Mouse (Mus musculus) c-Kit-positive CD71-negative TER-119-negative erythroid progenitor cells, embryonic 14.5 days (primary cell): Measurements from ENCODE around the gene Itgal.
"Not testable (repeated sequence)": the region's sequence is repeated elsewhere in the genome, so short reads cannot be mapped to it uniquely, and the experiment has no call there.

ENCODE experiments used
- DNase-seq: peaks from one replicate; pipeline ENCODE4 v3.0.0-alpha.2; 2013; ENCODE audit warnings: low read depth

Gene Itgal

GRCm38 (mm10) chr7:127342332-127342731 lies 46.3 kb downstream of the Itgal start:
- no peak for DNase-seq

DNA sequence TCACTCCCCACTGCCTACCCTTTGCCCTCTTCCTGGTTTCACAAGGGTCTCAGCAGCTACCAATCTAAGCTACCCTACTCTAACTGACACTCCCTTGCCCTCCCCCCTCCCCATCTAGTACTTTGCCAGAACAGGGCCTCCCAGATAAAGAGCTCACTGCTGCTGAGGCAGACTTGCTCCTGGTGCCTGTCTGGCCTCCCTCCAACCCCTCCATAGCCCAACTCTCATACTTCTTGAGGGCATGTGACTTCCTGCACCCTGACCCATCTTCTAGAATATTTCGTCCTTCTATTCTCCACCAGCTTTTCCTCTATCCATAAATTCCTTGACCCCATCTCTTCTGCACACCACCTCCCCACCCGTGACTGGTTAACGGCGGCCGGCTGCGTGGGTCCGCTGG lies 46.8 kb downstream of the Itgal start:
- DNase-seq: no peak

DNA sequence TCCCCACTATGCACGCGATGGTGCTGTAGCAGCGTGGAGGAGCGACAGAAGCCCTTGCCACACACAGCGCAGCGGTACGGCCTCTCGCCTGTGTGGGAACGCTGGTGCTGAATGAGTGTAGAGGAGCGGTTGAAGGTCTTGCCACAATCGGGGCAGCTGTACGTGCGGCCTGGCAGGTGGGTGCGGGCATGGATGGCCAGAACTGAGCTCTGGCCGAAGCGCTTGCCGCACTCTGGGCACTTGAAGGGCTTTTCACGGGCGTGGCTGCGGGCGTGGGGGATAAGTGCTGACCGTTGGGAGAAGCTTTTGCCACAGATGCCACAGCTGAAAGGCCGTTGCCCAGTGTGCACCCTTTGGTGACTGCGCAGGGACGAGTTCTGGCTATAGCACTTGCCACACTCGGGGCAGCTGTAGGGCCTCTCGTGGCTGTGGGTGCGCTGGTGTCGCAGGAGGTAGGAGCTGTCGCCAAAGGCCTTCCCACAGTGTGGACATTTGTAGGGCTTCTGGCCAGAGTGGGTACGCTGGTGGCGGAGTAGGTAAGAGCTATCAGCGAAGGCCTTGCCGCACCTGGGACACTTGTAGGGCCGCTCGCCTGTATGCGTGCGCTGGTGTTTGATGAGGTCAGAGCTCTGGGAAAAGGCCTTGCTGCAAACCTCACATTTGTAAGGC lies 47.4 kb downstream of the Itgal start:
- no peak for DNase-seq

- no peak for DNase-seq
Observed at GRCm38 (mm10) chr7:127344371-127344770, 48.3 kb downstream of the Itgal start.

- DNase-seq: no peak
Observed at GRCm38 (mm10) chr7:127345092-127345491, 49.0 kb downstream of the Itgal start.

DNA sequence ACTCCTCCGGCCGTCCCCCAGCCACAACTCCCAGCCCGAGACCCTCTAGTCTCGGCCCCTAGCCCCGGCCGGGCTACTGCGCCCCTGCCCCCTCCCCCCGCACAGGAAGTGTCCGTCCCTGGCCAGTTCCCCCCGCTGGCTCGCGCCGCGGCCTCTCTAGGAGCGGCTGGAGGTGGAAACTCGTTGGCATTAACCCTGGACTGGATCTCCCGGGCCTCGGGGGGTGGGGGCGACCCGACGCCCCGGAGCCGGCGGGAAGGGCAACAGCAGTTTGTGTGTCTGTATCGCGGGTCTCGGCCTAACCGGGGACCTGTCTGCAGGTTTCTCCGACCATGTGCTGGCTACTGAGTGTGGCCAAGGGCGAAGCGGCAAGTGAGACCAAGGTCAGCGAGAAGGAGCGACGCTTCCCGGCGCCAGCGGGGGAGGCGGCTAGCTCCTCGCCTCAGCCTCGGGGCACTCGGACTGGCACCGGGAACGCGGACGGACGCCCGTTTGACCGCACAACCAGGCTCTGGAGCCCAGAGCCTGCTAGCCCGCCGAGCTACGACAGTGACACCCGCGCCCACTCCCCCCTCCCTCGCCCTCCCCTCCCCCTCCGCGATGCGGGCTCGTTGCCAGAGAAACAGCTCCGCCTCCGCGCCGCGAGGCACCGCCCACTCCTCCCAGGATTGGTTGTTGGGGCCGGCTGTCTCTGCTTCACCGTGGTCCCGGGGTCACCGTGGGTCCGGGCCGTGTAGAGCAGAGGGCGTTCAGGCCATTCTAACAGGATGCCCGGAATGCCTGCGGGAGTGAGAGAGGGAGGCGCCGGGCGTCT lies 49.7 kb downstream of the Itgal start, which contains the start of gene Zfp768:
Gene Zfp768, minus strand, starts transcription at position 78 of the 814 bp plus-strand sequence.
- DNase-seq: peak; percentile 80

DNA sequence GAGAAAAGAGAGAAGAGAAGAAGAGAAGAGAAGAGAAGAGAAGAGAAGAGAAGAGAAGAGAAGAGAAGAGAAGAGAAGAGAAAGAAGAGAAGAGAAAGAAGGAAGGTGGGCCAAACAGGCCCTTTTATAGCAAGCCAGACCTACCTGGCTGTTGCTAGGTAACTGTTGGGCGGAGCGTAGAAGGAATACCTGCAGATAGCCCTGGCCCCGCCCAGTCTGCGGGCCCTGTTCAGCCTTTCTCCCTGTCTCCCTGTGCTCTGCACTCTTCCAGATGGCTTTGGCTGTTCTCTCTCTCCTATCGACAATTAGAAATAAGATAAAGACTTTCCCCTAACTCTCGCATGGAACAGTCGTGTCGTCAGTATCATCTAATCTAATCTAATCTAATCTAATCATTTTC lies 50.6 kb downstream of the Itgal start:
- DNase-seq: no peak

DNA sequence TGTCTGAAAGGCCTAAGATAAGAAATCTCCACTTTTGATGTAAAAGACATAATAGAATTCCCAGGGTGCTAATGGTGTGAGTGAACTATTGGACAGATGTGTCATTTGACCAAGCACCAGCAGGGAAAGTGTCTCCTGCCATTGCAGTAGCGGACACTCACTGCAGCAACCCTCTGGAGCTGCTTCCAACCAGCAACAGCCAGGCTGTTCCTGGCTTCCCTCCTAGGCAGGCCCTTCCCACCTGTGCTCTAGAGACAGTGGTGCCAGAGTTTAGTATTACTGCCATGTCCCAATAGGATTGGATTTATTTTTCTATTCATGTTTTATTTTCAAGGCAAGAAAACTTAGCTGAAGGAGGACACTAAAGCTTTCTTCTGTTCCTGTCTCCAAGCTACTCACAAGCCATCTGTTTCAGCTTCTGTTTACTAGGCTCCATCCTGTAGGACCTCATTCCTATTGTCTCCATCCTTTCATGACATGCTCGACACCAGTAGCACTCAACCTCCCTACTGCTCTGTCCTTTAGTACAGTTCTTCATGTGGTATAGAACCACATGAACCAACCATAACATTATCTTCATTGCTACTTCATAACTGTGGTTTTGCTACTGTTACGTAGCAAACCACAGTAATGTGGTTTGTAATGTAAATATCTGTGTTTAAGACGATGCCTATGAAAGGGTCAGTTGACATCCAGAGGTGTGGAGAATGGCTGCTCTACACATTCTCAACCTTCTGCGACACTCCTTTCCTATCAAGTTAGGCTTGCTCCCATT lies 55.4 kb downstream of the Itgal start:
- no peak for DNase-seq

DNA sequence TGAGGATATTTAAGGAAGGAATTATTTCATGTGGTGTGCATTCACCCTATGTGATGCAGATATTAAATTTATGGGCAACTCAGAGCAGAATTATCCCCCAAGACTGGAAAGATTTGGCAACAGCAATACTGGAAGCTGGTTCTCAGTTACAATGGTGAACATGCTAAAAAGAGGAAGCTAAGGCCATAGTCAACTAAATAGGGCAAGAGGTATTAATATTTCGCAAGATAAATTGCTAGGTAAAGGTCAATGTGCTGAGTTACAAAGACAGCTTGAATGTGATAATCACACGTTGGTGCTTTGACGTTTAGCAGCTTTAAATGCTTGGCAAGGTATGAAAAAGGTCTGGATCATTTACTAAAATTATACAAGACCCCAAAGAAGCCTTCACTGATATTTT lies 59.7 kb downstream of the Itgal start:
- no peak for DNase-seq

GRCm38 (mm10) chr7:127357871-127358270 lies 61.8 kb downstream of the Itgal start:
- DNase-seq: no peak

- no peak for DNase-seq
Observed at GRCm38 (mm10) chr7:127358472-127358871, 62.4 kb downstream of the Itgal start.

DNA sequence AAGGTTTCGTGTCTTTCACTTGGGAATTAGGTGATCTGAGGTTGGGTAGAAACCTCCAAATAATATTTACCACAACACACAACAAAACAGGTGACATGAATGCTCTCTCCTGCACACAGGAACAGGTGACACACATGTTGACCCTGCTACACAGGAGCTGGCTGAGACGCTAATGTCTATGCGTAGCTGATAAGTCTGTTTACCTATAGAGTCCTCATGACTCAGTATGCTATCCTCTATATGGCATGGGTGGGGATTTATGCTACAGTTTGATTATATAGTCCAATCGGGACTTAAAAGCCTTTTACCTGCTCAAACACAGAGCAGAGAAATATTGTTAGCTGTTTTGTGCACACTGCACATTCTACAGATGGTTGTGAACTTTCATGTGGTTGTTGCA lies 64.2 kb downstream of the Itgal start:
- no peak for DNase-seq

- DNase-seq: no peak
Observed at GRCm38 (mm10) chr7:127361449-127361848, 65.4 kb downstream of the Itgal start.

GRCm38 (mm10) chr7:127362418-127362817 lies 66.4 kb downstream of the Itgal start:
- not testable (repeated sequence) for DNase-seq

DNA sequence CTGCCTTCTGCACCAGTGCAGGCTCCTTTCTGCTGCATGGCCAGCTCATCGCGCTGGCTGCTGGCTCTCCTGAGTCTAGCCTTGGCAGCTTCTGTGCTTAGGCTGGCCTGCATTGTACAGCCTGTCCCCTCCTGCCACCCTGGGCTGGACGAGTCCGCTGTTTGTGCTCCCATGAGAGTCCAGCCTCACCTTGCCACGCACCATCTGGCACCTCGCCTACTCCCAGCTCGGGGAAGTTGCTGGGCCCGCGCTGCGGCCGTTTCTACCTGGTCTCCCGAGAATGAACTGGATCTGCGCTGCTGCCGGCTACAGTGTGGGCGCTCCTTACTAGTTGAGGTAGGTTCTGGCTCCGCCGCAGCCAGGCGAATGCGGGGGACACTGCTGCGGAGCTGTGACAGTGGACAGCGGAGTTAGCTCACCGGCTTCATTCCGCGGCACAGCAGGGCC lies 67.4 kb downstream of the Itgal start:
- no peak for DNase-seq

- no peak for DNase-seq
Observed at GRCm38 (mm10) chr7:127364166-127364565, 68.1 kb downstream of the Itgal start.

GRCm38 (mm10) chr7:127366249-127366648 lies 70.2 kb downstream of the Itgal start:
- DNase-seq: no peak

DNA sequence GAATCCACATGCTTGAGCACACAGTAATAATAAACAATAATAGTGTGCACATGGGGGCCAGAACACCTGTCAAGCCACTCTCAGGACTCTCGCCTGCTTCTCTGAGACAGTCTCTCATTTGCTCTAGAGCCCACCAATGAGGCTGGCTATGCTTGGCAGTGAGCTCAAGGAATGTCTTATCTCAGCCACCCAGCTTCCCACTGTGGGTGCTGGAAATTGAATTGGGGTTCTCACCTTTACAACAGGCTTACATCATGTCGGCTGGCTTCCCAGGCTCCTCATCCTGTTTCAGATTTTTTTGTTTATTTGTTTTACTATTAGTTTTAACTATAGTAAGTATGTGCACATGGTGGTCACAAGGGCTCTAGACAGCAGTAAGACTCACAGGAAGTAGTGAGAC lies 75.2 kb downstream of the Itgal start:
- DNase-seq: no peak

DNA sequence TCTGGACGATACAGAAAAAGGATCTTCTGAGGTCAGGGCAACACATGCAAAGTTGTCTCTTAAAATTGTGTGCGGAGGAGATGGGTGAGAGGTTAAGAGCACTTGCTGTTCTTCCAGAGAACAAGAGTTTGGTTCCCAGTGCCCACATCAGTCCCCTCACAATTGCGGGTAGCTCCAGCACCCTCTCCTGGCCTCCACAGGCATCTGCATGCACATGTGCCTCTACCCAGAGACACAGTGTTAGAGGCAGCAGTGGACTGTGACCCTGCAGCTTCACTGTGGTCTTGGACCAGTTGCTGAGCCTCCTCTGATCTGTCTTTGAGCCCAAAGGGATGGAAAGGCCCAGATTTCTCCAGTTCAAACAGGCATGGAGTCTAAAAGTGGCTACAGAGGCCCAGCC lies 75.8 kb downstream of the Itgal start:
- not testable (repeated sequence) for DNase-seq

- peak; percentile 95 for DNase-seq
Observed at GRCm38 (mm10) chr7:127375271-127376245, 79.5 kb downstream of the Itgal start, which contains the start of gene Zfp747. Gene Zfp747 (minus strand): TSS chr7:127376050.

- DNase-seq: no peak
Observed at GRCm38 (mm10) chr7:127378310-127378921, 82.4 kb downstream of the Itgal start.
